Mouse (Mus musculus) brain, embryonic 14.5 days (tissue): ENCODE results near the gene Got1.

Source experiments
- CTCF ChIP-seq: fragments of 200-500 bp; IDR thresholded peaks from 2 replicates; pipeline ENCODE4 v1.5.1; 2012; ENCODE audit warnings: inconsistent platforms, mild to moderate bottlenecking, moderate library complexity, borderline replicate concordance; ENCODE audit not compliant: insufficient read depth, insufficient read length; ENCODE audit errors: extremely low read depth
- POLR2A ChIP-seq: fragments of 200-500 bp; IDR thresholded peaks from 2 replicates; pipeline ENCODE4 v1.6.1; 2012; ENCODE audit warnings: mild to moderate bottlenecking, inconsistent platforms, borderline replicate concordance; ENCODE audit not compliant: poor library complexity, insufficient read depth, insufficient read length, severe bottlenecking; ENCODE audit errors: extremely low read depth

DNA sequence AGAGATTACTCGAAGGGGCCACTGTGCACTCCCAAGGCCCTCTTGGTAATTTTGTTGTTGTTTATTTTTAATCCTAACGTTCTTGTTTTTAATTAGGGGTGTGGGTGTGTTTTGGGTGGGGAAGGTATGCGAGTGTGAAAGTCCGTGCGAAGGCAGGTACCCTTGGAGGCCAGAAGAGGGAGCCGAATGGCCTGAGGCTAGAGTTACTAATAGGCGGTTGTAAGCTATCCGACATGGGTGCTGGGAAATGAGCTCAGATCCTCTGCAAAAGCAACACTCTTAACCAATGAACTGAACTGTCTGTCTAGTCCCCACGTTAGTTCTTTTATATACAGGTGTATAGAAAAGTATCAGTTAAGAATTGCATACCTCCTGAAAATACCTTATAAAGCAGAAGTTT lies 43.9 kb upstream of the Got1 start:
- TF ChIP-seq POLR2A (no peak), CTCF (peak; percentile 36; the same call in 1 of the 2 replicates)
